Mouse (Mus musculus): ENCODE results near the gene Cdk5r1.

GRCm38 (mm10) chr11:80474846-80475245, 2.0 kb upstream of the Cdk5r1 start:
- no peak for TF ChIP-seq EP300 (IDR thresholded peaks at IDR 0.05; ENCODE audit: low read depth)
- TF ChIP-seq CTCF (IDR thresholded peaks at IDR 0.05; ENCODE audit: low read depth): no peak

Data from liver, embryonic 14.5 days (tissue).